Mouse (Mus musculus): ENCODE data around the gene Tmem190. TPM values are rescaled to one million over a fixed set of nuclear protein-coding genes. Genes with fewer than 3 reads are reported as not detected.

Tmem190 gene
- polyA plus RNA-seq (2017; shearing (Covaris generic)) = not detected

- no peak for ATAC-seq
Observed at GRCm38 (mm10) chr7:4782759-4783158, at the start of gene Tmem190, which contains the start of gene Il11. TSS of gene Tmem190 (plus strand) at chr7:4782937. TSS of gene Il11 (minus strand) at chr7:4782859.

- ATAC-seq = no peak
Observed at GRCm38 (mm10) chr7:4732968-4733392, 49.8 kb upstream of the Tmem190 start.

GRCm38 (mm10) chr7:4739041-4739543, 43.6 kb upstream of the Tmem190 start:
- ATAC-seq = peak; percentile 13

DNA sequence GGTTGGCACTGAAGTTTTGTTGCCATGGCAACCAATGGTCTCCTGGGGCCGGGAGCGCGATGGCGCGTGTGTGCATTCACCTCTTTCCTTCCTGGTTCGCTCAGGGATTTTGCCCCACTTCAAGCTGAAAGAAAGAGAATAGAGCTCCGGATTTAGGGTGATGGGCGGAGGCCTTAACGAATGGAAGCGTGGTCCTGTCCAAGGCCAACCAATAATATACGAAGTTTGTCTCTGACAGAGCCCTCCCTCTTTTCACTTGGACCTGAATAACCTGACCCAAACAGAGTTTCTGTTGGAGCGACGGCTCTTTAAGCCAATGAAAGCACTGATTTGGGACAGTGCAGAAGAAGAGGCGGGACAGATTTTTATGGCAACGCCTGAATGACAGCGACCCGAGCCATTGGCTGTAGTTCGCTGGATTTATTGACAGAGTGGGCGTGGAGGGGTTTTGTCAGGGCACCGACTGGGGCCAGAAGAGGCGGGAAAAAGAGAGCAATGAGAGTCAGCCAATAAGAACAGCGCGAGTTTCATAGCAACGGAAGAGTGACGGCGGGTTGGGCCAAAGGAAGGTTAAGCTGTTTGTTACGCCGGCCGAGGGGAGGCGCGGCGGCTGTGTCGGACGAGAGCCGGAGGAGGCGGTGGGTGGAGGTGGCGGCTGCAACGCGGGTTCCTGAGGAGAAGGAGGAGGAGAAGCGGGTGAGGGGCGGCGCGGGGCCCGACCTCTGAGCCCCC, 43.0 kb upstream of the Tmem190 start, which contains the start of gene Kmt5c:
Gene Kmt5c, plus strand, starts transcription at position 572 of the 732 bp plus-strand sequence.
- peak; percentile 84 for ATAC-seq

DNA sequence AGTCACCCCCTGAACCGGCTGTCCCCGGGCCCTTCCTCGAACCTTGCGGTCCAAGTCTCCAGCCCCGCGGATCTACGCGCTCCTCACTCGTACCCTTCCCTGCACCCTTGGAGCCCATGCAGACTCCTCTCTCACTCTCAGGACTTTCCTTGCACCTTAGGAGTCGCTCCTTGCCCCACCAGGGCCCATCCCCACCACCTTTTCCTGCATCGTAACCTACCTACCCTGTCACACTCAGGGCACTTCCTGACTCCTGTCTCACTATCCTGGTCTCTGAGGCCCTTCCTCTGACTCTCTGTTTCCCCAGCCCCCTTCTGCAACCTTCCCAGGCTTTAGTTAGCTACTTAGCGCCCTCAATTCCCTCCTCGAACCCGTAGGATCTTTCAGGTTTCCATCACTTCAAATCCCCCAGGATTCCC, 42.4 kb upstream of the Tmem190 start:
- ATAC-seq = no peak

DNA sequence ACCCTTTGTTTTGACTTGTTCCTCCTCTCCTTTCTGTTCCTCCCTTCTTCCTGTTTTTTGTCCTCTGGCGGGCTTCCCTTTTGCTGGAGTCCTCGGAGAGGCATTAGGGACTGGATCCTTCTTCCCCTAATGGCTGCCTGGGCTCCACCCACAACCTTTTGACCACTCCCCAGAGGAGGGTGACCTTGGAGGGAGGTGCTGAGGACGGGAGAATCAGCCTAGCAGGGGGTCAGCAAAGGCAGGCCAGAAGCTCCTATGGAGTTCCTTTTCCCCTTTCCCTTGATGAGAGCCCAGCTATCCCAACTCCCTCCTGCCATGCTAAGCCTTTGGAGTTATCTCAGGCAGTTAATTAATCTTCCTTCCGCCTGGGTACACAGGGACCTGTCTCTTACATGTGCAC, 41.6 kb upstream of the Tmem190 start:
- no peak for ATAC-seq

GRCm38 (mm10) chr7:4741672-4742481, 40.9 kb upstream of the Tmem190 start:
- no peak for ATAC-seq

GRCm38 (mm10) chr7:4742482-4742819, 40.3 kb upstream of the Tmem190 start:
- ATAC-seq = no peak

DNA sequence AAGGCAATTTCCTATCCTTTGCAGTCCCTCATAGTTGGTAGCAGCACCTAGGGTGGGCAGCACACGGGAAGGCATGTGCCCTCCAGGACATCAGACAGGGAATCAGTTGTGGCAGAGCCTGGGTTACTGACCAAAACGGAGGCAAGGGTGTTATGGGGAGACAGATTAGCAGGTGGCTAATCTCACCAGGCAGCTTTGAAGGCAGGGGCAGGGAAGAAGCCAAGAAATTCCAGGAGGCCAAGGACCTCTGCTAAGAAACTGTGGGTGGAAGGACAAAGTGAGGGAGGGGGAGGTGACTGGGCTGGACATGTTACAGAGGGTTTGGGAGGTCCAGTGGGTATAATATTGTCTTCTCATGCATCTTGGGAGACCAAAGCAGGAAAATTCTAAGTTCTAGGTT, 39.4 kb upstream of the Tmem190 start:
- ATAC-seq = no peak

DNA sequence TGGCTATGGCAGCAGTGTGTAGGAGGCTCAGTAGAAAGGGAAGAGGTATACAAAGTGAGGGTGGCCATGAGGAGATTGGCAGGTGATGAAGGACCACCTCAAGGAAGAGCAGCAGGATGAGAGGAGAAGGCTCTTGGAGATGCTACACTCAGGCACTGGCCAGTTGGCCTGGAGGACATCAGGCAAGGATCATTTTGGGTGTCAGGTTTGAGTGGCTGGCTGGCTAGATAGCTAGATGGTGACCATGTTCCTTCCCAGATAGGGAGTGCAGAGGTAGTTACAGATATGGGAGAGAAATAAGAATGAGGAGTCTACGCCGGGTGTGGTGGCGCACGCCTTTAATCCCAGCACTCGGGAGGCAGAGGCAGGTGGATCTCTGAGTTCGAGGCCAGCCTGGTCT, 37.9 kb upstream of the Tmem190 start:
- ATAC-seq = no peak

DNA sequence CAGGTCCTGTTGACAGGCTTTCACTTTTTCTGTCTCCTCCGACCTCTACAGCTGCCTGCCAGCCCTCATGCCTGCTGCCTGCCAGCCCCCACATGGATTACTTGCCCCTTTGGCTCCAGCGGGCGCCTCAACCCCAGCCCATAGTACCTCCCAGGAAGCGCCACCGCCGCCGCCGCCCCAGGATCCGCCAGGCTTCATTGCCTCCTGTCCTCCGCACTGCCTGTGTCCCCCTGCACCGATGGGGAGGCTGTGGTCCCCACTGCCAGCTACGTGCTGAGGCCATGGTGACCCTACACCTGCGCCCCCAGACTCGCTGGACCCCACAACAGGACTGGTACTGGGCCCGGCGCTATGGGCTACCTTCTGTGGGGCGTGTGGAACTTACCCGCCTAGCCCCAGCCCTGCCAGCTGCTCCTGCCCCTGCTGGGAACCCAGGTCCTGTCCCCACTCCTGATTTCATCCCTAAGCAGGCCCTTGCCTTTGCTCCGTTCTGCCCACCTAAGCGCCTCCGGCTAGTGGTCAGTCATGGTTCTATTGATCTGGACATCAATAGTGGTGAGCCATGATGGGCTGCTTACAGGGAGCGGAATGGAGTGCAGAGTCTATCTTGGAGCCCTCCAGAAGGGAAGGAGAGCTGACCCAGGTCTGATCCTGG, 36.3 kb upstream of the Tmem190 start:
- ATAC-seq = no peak

DNA sequence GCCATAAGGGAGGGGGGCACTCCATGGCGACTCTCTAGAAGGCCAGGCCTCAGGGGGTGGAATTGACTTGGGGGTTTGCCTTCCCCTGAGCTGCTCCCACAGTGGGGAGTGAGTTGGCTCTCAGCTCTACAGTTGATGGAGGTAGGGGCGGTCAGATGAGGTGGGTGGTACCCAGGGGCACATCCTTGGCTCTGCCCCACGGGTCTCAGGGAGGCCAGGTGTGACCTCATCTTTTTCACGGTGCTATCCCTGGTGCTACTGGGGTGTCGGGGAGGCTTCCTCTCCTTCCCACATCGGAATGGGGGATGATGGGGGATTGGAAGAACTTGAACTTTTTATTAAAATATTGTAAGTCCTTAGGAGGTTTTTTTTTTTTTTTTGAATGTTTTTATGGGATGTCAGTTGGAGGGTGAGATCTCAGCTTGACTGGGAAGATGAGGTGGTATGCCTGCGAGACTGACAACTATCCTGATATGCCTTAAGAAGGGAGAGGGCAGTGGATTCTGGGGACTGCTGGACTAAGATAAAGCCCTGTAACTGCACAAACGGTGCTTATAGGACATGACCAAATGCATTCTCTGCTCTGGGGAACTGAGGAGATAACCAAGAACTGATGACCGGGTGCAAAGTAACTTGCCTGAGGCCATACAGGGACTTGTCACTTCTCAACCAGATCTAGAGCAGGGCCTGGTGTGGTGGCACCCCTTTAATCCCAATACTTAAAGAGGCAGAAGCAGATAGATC, 35.4 kb upstream of the Tmem190 start:
- ATAC-seq = no peak

GRCm38 (mm10) chr7:4748321-4748720, 34.4 kb upstream of the Tmem190 start:
- no peak for ATAC-seq

DNA sequence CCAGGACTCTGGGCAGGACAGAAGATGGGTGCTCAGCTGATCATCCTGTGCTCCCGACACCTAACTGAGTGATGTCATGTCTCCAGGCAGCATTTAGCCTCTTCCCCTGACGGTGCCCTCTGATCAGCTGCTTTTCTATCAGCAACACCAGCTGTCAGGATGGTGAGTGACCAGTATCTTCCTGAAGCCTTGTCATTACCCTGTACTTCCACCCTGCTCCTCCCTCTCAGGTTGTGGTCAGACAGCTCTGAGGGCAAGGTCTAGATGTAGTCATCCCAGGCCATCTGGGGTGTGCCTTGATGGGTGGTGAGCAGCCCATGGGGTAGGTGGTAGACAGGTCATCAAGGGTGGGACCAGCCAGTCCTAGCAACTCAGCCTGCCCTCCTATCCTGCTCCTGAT, 33.6 kb upstream of the Tmem190 start:
- no peak for ATAC-seq

DNA sequence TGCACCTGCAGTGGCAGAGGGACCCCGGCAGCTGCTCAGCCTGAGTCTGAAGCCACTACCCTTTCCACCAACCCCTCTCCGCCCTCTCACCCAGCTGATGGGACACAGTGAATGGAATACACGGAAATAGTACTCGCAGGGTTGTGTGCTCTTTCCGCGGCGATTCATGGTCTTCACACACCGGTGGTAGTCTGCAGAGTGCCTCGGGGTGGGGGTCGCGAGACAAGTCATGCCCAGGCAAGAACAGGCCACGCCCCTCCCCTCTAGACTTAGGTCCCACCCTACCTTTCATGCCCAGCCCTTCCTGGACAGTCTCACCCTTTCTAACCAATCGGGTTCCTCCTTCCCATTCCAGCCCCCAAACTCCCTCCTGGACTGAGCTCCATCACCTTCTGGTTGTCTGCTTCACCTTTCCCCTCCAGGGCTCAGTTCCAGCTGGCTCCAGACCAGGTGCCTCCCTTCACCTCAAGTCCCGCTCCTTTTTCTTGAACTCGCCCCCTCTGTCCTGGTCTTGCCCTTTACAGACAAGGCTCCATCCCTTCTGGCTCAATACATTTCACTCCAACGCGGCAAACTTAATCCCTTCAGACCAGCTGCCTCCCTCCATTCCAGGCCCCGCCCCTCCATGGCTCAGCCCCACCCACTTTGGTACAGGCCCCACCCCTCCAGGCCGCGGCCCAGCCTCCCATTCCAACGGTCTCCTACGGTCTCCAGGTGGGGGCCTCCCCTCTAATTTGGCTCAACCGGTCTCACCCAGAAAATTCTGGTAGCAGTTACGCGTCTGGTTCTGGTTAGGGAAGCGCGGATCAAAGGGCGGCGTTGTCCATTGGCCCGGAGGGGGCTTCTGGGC, 30.5 kb upstream of the Tmem190 start:
- ATAC-seq = no peak

GRCm38 (mm10) chr7:4752821-4753570, 29.7 kb upstream of the Tmem190 start, which contains the start of gene Cox6b2:
TSS of gene Cox6b2 (minus strand) at chr7:4753094.
- peak; percentile 28 for ATAC-seq

GRCm38 (mm10) chr7:4759670-4760069, 23.1 kb upstream of the Tmem190 start:
- no peak for ATAC-seq

- no peak for ATAC-seq
Observed at GRCm38 (mm10) chr7:4764946-4765710, 17.6 kb upstream of the Tmem190 start.

DNA sequence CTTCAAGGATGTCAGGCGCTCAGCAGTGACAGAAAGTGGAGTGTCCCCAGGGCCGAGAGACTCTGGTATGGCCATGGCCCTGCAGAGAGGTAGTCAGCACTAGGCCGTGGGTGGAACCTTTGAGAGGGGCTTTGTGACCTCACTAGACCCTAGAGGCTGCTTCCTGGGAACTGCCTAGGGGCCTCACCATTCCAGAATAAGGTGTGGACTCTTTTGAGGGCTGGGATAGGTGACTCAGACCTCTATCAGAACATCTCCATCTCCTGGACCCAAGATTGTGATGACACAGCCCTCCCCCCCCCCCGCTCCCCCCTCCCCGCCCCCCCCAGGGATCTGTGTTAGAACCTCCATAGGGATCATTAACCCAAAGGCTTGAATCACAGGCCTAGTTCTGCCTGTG, 11.5 kb upstream of the Tmem190 start, which contains the start of gene Fam71e2:
Gene Fam71e2, minus strand, starts transcription at position 101 of the 400 bp plus-strand sequence.
- no peak for ATAC-seq

GRCm38 (mm10) chr7:4776131-4776530, 6.6 kb upstream of the Tmem190 start:
- ATAC-seq = no peak

All from activated CD4-positive, CD25-positive, alpha-beta regulatory T cell, adult 4 months (primary cell).